Mouse (Mus musculus) lung, embryonic 14.5 days (tissue): ENCODE measurements at regions not wholly inside any gene's neighbourhood (a gene's known extent, or its start where the extent isn't known, plus 50 kb on each side); places are given as distances from the start of the nearest gene placed in this dataset.

Experiments
- ATAC-seq: fragments of 200-750 bp; cut with Nextera tagmentation; 2 replicates; pipeline ENCODE4 v1.8.0; 2017; ENCODE audit warnings: mild to moderate bottlenecking, moderate TSS enrichment, moderate library complexity; ENCODE audit not compliant: insufficient read depth
- DNase-seq: peaks from one replicate; pipeline ENCODE4 v3.0.0-alpha.2; 2015
- H3K27ac ChIP-seq: fragments of 300-500 bp; sonication (generic); 2 replicates; pipeline ENCODE4 v1.5.1; 2014; ENCODE audit warnings: low read depth, mild to moderate bottlenecking, moderate library complexity
- H3K27me3 ChIP-seq: fragments of 300-500 bp; sonication (generic); 2 replicates; pipeline ENCODE4 v1.6.1; 2014; ENCODE audit warnings: low read length, control low read depth; ENCODE audit not compliant: insufficient read depth
- H3K36me3 ChIP-seq: fragments of 300-500 bp; sonication (generic); 2 replicates; pipeline ENCODE4 v1.6.1; 2014; ENCODE audit warnings: control low read depth; ENCODE audit not compliant: insufficient read depth
- H3K4me1 ChIP-seq: fragments of 300-500 bp; sonication (generic); 2 replicates; pipeline ENCODE4 v1.6.1; 2014; ENCODE audit warnings: antibody characterized with exemption, control low read depth; ENCODE audit not compliant: insufficient read depth
- H3K4me2 ChIP-seq: fragments of 300-500 bp; sonication (generic); 2 replicates; pipeline ENCODE4 v1.6.1; 2014; ENCODE audit warnings: mild to moderate bottlenecking
- H3K4me3 ChIP-seq: fragments of 300-500 bp; sonication (generic); 2 replicates; pipeline ENCODE4 v1.5.1; 2014; ENCODE audit warnings: low read depth, low read length
- H3K9ac ChIP-seq: fragments of 300-500 bp; sonication (generic); 2 replicates; pipeline ENCODE4 v1.6.1; 2014
- H3K9me3 ChIP-seq: fragments of 300-500 bp; sonication (generic); 2 replicates; pipeline ENCODE4 v1.6.1; 2016; ENCODE audit warnings: low read depth, low read length, control low read depth
- CTCF ChIP-seq: IDR thresholded peaks from 2 replicates; pipeline ENCODE4 v1.5.1; 2016; ENCODE audit warnings: antibody characterized with exemption, low read depth
- WGBS: fragments of 180-500 bp; shearing (Covaris S2); extraction: QIAGEN DNeasy Blood & Tissue Kit; methylation state at CpG from one replicate; pipeline ENCODE4 v1.1.7; 2014; 5-methylcytosine and 5-hydroxymethylcytosine counted together

DNA sequence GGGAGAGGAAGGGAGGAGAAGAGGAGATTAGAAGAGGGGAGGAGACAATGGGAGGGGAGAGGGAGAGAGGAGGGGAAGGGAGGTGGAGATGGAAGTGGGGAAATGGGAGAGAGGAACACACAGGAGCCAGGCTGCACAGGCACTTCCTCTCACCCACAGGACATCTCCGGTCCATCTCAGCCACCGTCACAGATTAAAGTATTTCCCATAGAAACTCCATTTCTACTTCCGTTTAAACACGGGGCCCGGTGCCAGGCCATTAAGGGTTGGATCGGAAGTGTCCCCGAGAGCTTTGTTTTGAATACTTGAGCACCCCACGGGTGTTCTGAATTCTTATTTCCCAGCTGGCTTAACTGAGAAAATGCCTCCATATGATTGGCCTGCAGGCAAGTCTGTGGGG, 67.6 kb upstream of the Ptpn1 start:
- ATAC-seq (no peak), DNase-seq (peak; percentile 83)
- H3K27ac ChIP-seq, result peak overlapping the region; percentile 64
- no peak overlapping the region for H3K4me2 ChIP-seq
- H3K27me3 ChIP-seq, result no peaks in the 10 kb centered on the region
- 8% methylated on average over 8 of the region's 8 CpGs for WGBS
- H3K36me3 ChIP-seq, result no peaks in the 10 kb centered on the region
- H3K4me3 ChIP-seq, result no peak overlapping the region
- H3K9ac ChIP-seq, result no peak overlapping the region
- peaks cover 50% of the 10 kb centered on the region for H3K4me1 ChIP-seq
- no peak for TF ChIP-seq CTCF
- H3K9me3 ChIP-seq, result no peaks in the 10 kb centered on the region

- Histone ChIP-seq H3K27ac (peak overlapping the region; percentile 58), H3K9ac (no peak overlapping the region), H3K4me3 (no peak overlapping the region), H3K4me2 (no peak overlapping the region), H3K4me1 (peaks cover 50% of the 10 kb centered on the region), H3K36me3 (no peaks in the 10 kb centered on the region), H3K27me3 (no peaks in the 10 kb centered on the region), H3K9me3 (no peaks in the 10 kb centered on the region)
- no peak for TF ChIP-seq CTCF
- WGBS, result 58% methylated on average over 6 of the region's 6 CpGs
- DNase-seq (no peak), ATAC-seq (no peak)
Measured at GRCm38 (mm10) chr2:167863616-167864015, 68.2 kb upstream of the Ptpn1 start.

DNA sequence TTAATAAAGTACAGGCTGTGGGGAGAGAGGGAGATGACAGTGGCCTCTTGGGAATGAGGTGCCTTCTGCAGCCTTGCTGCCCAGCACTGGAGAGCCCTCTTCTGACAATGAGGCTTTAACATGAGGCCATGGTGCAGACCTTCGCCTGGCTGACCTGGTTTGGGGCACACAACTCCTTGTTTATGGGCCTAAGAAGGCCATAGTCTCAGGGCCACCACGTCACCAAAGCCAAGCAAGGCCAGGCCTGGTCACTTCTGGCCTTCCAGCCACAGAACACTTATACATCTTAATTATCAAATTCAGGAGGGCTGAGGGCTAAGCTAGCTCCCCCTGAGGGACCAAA, 70.7 kb upstream of the Ptpn1 start:
- H3K4me1 ChIP-seq, result peaks cover 36% of the 10 kb centered on the region
- no peak for DNase-seq
- peak overlapping the region; percentile 58 for H3K27ac ChIP-seq
- TF ChIP-seq CTCF, result no peak
- ATAC-seq, result no peak
- no peaks in the 10 kb centered on the region for H3K9me3 ChIP-seq
- H3K4me3 ChIP-seq, result no peak overlapping the region
- no peaks in the 10 kb centered on the region for H3K27me3 ChIP-seq
- H3K36me3 ChIP-seq, result no peaks in the 10 kb centered on the region
- 84% methylated on average over 2 of the region's 2 CpGs for WGBS
- 0 out of 2 replicates have a peak overlapping the region, but pooled peaks have one; percentile 24 for H3K9ac ChIP-seq
- H3K4me2 ChIP-seq, result no peak overlapping the region

GRCm38 (mm10) chr2:167860457-167861177, 71.2 kb upstream of the Ptpn1 start:
- 38% methylated on average over 10 of the region's 10 CpGs for WGBS
- Histone ChIP-seq H3K4me3 (no peak overlapping the region), H3K4me1 (peaks cover 31% of the 10 kb centered on the region), H3K27me3 (no peaks in the 10 kb centered on the region), H3K4me2 (no peak overlapping the region), H3K36me3 (no peaks in the 10 kb centered on the region), H3K27ac (peak overlapping the region; percentile 58), H3K9ac (peak overlapping the region; percentile 24; the same call in 1 of the 2 replicates), H3K9me3 (no peaks in the 10 kb centered on the region)
- ATAC-seq, result peak; percentile 81
- no peak for TF ChIP-seq CTCF
- DNase-seq, result peak; percentile 94

GRCm38 (mm10) chr2:167859575-167859974, 72.3 kb upstream of the Ptpn1 start:
- Histone ChIP-seq H3K4me2 (no peak overlapping the region), H3K9ac (no peak overlapping the region), H3K27me3 (no peaks in the 10 kb centered on the region), H3K36me3 (no peaks in the 10 kb centered on the region), H3K4me3 (no peak overlapping the region), H3K4me1 (peaks cover 25% of the 10 kb centered on the region), H3K9me3 (no peaks in the 10 kb centered on the region), H3K27ac (no peak overlapping the region)
- no peak for TF ChIP-seq CTCF
- WGBS, result 36% methylated on average over 10 of the region's 10 CpGs
- DNase-seq, result peak; percentile 60
- ATAC-seq, result no peak

DNA sequence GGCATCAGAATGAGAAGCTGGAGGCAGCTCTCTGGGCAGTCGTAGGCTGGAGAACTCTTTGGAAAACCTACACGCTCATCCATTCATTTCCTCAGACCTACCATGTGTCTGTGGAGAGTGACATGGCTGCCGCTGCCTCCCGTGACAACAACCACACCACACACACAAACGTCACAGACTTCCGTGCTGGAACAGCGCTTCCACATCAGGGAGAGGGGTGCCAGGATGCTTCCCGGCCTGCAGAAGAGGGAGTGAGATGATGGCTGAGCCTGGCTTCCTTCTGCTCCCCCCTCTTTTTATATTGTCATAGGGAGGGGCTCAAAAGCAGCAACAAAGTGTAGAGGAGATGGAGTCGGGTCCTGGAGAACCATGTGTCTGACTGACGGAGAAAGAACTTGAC, 73.5 kb upstream of the Ptpn1 start:
- Histone ChIP-seq H3K9me3 (no peaks in the 10 kb centered on the region), H3K36me3 (no peaks in the 10 kb centered on the region), H3K27ac (no peak overlapping the region), H3K27me3 (no peaks in the 10 kb centered on the region), H3K4me3 (no peak overlapping the region), H3K9ac (no peak overlapping the region), H3K4me1 (peaks cover 15% of the 10 kb centered on the region), H3K4me2 (no peak overlapping the region)
- DNase-seq (no peak), ATAC-seq (no peak)
- no peak for TF ChIP-seq CTCF
- WGBS, result 57% methylated on average over 10 of the region's 10 CpGs

DNA sequence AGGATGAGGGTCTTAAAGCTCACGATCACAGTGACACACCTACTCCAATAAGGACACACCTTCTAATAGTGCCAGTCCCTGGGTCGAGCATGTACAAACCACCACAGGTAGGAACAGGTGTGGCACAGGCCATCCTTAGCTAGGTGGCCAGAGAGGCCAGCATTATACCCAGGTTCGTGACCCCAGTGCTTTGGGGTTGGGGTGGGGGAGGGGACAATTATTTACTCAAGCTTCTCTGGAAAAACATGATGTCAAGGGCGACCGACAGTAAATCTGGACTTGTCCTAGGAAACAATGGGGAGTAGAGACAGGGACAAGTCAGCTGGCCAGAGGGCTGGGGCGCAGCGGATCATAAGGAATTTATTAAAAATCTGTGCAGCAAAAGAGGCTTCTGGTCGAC, 73.9 kb upstream of the Ptpn1 start:
- no peak for ATAC-seq
- Histone ChIP-seq H3K27ac (no peak overlapping the region), H3K36me3 (no peaks in the 10 kb centered on the region), H3K9ac (no peak overlapping the region), H3K27me3 (no peaks in the 10 kb centered on the region), H3K4me3 (no peak overlapping the region), H3K9me3 (no peaks in the 10 kb centered on the region), H3K4me1 (peaks cover 15% of the 10 kb centered on the region), H3K4me2 (no peak overlapping the region)
- no peak for DNase-seq
- no peak for TF ChIP-seq CTCF
- 65% methylated on average over 8 of the region's 8 CpGs for WGBS
